Mouse (Mus musculus) heart, postnatal 10 days (tissue): Measurements from ENCODE around the gene Scoc. TPM values are rescaled to one million over a fixed set of nuclear protein-coding genes. Genes with fewer than 3 reads are reported as not detected.

ENCODE experiments used
- DNase-seq, 2 experiments: peaks; one replicate each; pipeline ENCODE4 v3.0.0; 2021
- intact Hi-C: fragments of 180-260 bp; cut with DNase I; formaldehyde crosslinking; loops from one replicate; pipeline ENCODE4 v1.15.1; 2025
- total RNA-seq, 2 experiments: library from RNA; stranded (reverse); gene quantifications; 2 replicates each; pipeline ENCODE4 v1.2.3; 2021

Scoc gene
- total RNA-seq, 2 experiments from 2014 or later: 39.3 to 48.2 TPM

GRCm38 (mm10) chr8:83406836-83407235, 51.4 kb downstream of the Scoc start:
- DNase-seq: no peak
- intact Hi-C loops: loop anchor here (5.0 kb wide), 1 partner anchor 145 kb away; no protein-coding TSS in a partner anchor

GRCm38 (mm10) chr8:83405548-83405947, 52.6 kb downstream of the Scoc start:
- intact Hi-C loops: loop anchor here (5.0 kb wide), 1 partner anchor 143 kb away; no protein-coding TSS in a partner anchor
- DNase-seq: no peak

DNA sequence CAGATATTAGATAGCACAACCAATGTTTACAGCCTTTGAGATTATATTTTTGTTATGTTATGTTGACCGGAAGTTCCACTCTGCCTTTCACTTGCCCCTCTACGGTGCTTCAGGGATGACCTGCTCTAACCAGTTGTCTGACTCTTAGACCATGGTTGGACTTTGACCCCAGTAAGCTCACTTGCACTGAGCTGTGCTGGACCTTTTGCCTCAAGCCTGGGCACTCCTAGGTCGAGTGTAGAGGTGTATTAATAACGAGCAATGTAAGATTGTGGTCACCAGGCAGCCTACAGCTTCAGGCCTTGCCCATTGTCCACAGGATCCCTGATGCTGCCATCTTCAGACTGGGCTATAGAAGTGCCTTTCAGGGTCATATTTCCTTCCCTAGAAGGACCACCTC, 60.5 kb downstream of the Scoc start:
- no peak for DNase-seq
- intact Hi-C loops: no loop called here

DNA sequence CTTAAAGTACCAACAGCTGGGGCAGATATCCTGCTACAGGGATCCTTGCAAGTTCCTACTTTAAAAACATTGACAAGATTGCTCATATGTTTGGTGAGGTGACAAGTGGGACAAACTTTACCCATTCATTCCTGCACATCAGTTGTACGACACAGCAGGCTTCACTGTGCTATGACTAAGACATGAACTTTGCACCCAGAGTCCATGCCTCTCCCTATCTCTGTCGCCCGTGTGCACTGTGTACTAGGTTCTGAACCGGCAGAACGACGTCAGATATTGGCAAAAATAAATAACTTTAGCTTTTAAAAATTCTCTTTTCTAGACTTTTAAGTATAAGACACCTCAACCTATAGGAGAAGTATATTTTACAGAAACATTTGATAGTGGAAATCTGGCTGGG, 61.5 kb downstream of the Scoc start:
- no peak for DNase-seq
- intact Hi-C loops: no loop called here

- intact Hi-C loops: no loop called here
- DNase-seq: no peak
These were observed 63.9 kb downstream of the Scoc start for GRCm38 (mm10) chr8:83394325-83394724.

DNA sequence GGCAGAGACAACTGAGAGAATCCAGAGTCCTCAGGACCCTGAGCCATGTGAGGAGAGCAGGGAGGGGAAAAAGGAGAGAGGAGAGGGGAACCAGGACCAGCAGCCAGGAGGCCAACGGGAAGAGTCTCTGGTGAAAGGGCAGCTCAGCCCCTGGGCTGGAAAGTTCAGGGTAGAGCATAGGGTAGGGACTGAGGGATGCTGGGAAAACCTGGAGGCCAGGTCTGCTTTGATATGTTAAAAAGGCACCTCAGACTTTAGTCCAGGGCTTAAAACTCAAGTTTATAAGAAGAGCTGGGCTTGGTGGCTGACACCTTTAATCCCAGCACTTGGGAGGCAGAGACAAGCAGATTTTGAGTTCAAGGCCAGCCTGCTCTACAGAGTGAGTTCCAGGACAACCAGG, 65.7 kb downstream of the Scoc start:
- DNase-seq: no peak
- intact Hi-C loops: no loop called here

- DNase-seq: no peak
- intact Hi-C loops: no loop called here
These were observed 68.0 kb downstream of the Scoc start for GRCm38 (mm10) chr8:83390006-83390701.

- intact Hi-C loops: no loop called here
- DNase-seq: peak; percentile 37 to 53
These were observed 68.7 kb downstream of the Scoc start, which contains the start of gene Clgn for GRCm38 (mm10) chr8:83389316-83390005. Clgn (plus strand) TSS chr8:83389867.

DNA sequence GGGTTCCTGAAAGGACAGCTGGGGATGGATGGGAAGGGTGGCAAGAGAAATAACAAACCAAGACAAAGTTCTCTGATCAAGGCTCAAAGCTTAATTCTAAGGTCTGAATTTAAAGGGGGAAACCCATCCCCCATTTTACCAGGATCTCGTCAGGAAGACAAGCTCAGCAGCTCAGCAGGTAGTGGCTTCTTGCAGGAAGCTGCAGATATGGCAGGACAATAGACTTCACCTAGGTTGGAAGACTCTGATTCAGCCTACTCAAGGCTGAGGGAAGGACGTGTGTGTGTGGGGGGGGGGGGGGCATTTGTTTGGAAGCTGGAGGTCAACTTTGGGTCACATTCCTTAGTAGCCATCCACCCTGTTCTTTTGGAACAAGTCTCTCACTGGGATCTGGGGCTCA, 75.3 kb downstream of the Scoc start:
- intact Hi-C loops: no loop called here
- DNase-seq: no peak

- intact Hi-C loops: no loop called here
- DNase-seq: no peak
These were observed 77.2 kb downstream of the Scoc start for GRCm38 (mm10) chr8:83381016-83381415.

DNA sequence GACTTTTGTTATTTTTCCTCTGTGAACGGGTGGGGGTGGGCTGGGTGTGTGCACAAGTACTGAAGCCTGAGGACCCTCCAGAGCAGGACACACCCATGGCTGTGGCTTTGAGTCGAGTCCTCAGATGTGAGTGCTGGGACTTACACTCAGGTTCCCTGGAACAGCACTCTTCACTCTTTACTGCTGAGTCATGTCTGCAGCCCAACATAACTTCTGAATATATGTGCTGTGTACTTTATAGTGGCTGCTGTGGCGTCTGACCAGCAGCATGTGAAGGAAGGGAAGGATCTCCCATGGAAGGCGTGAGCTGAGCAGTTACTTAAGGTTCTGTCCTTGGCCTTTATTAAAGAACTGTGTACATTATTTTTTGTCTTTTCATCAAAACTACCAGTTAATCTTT, 78.0 kb downstream of the Scoc start:
- intact Hi-C loops: no loop called here
- DNase-seq: no peak

Other genes with a start within 250 kb of the Scoc start
- gene Ucp1, start 168.0 kb downstream of the Scoc start, total RNA-seq: 100 to 1,000 TPM; 110 to 572 TPM
- 1 to 10 TPM; 9.5 to 9.7 TPM for gene Elmod2, start 125.9 kb downstream of the Scoc start, total RNA-seq
- gene Mgat4d, start 109.9 kb downstream of the Scoc start, total RNA-seq: not detected
- gene Clgn, start 68.5 kb downstream of the Scoc start, total RNA-seq: not detected
- gene Olfr370, start 77.4 kb upstream of the Scoc start, total RNA-seq: not detected
- gene Ndufb7, start 108.3 kb upstream of the Scoc start, total RNA-seq: 100 to 1,000 TPM; 597 to 620 TPM
- 100 to 1,000 TPM; 181 to 199 TPM for gene Tecr, start 149.6 kb upstream of the Scoc start, total RNA-seq
- 10 to 100 TPM; 17.5 to 18.0 TPM for gene Dnajb1, start 149.8 kb upstream of the Scoc start, total RNA-seq
- gene Gipc1, start 194.3 kb upstream of the Scoc start, total RNA-seq: 10 to 100 TPM; 46.1 to 48.7 TPM
- under 1 TPM; 0.20 to 0.53 TPM for gene Ptger1, start 208.3 kb upstream of the Scoc start, total RNA-seq
- 10 to 100 TPM; 58.9 to 66.7 TPM for gene Pkn1, start 240.8 kb upstream of the Scoc start, total RNA-seq